Mouse (Mus musculus) neural tube, embryonic 12.5 days (tissue): ENCODE measurements around the gene Shisa2. TPM values are rescaled to one million over a fixed set of nuclear protein-coding genes. Genes with fewer than 3 reads are reported as not detected.

Source experiments
- ATAC-seq: fragments of 200-750 bp; cut with Nextera tagmentation; 2 replicates; pipeline ENCODE4 v1.8.0; 2017; ENCODE audit warnings: low read depth, mild to moderate bottlenecking, moderate TSS enrichment, moderate library complexity; ENCODE audit not compliant: low FRiP score
- H3K27ac ChIP-seq: fragments of 300-500 bp; sonication (generic); 2 replicates; pipeline ENCODE4 v1.5.1; 2016
- H3K27me3 ChIP-seq: fragments of 300-500 bp; sonication (generic); replicated peaks from 2 replicates; pipeline ENCODE4 v1.6.1; 2016; ENCODE audit warnings: mild to moderate bottlenecking
- H3K36me3 ChIP-seq: fragments of 300-500 bp; sonication (generic); 2 replicates; pipeline ENCODE4 v1.6.1; 2016; ENCODE audit warnings: mild to moderate bottlenecking
- H3K4me1 ChIP-seq: fragments of 300-500 bp; sonication (generic); 2 replicates; pipeline ENCODE4 v1.6.1; 2016
- H3K4me2 ChIP-seq: fragments of 300-500 bp; sonication (generic); replicated peaks from 2 replicates; pipeline ENCODE4 v1.6.1; 2016; ENCODE audit warnings: mild to moderate bottlenecking
- H3K4me3 ChIP-seq: fragments of 300-500 bp; sonication (generic); 2 replicates; pipeline ENCODE4 v1.5.1; 2016
- H3K9ac ChIP-seq: fragments of 300-500 bp; sonication (generic); 2 replicates; pipeline ENCODE4 v1.6.1; 2016; ENCODE audit warnings: mild to moderate bottlenecking
- H3K9me3 ChIP-seq: fragments of 300-500 bp; sonication (generic); 2 replicates; pipeline ENCODE4 v1.6.1; 2016; ENCODE audit warnings: mild to moderate bottlenecking
- WGBS: fragments of 180-500 bp; shearing (Covaris S2); methylation state at CpG from one replicate; pipeline ENCODE4 v1.1.7; 2016; 5-methylcytosine and 5-hydroxymethylcytosine counted together
- polyA plus RNA-seq: library from polyadenylated mRNA; unstranded; fragments of >200 nt; fragmentation: Nextera tagmentation; extraction: Ambion mirVana; gene quantifications from 2 replicates; pipeline ENCODE4 v1.2.1, GENCODE M21; 2016

The Shisa2 gene
- polyA plus RNA-seq, 1 experiment from 2014 or later, result 20.0 TPM

- H3K27me3 ChIP-seq, result no peaks in the 10 kb centered on the region
- 33% methylated on average over 8 of the region's 8 CpGs for WGBS
- no peak overlapping the region for H3K4me2 ChIP-seq
- peaks cover 12% of the 10 kb centered on the region; the same call in 1 of the 2 replicates for H3K4me1 ChIP-seq
- H3K27ac ChIP-seq, result no peak overlapping the region
- no peak overlapping the region for H3K4me3 ChIP-seq
- no peaks in the 10 kb centered on the region for H3K36me3 ChIP-seq
- ATAC-seq, result peak; percentile 13; the same call in 1 of the 2 replicates
- H3K9ac ChIP-seq, result no peak overlapping the region
- H3K9me3 ChIP-seq, result no peaks in the 10 kb centered on the region
Measured at GRCm38 (mm10) chr14:59674556-59674955, 49.4 kb downstream of the Shisa2 start.

DNA sequence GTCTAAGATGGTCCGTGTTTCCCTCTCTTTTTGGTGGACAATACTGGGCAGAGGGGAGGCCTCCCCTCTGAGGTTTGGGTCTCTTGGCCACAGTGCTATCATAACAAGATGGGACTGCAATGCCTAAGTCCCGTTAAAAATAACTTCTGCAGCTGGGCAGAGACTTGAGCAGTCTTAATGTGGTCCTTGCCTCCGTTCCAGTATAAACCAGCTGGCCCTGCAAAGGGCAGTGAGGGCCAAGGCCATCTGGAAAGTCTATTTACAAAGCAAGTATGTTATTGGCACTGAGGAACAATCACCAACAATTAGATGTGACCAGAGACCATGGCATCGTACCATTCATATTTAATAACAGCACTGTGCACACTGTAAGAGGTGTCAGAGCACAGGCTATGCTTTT is 50.2 kb downstream of the Shisa2 start:
- ATAC-seq, result no peak
- Histone ChIP-seq H3K4me2 (no peak overlapping the region), H3K27me3 (no peaks in the 10 kb centered on the region), H3K27ac (no peak overlapping the region), H3K4me1 (peaks cover 12% of the 10 kb centered on the region; the same call in 1 of the 2 replicates), H3K9me3 (no peaks in the 10 kb centered on the region), H3K4me3 (no peak overlapping the region), H3K36me3 (no peaks in the 10 kb centered on the region), H3K9ac (no peak overlapping the region)
- WGBS, result 74% methylated on average over 4 of the region's 4 CpGs

GRCm38 (mm10) chr14:59677598-59678003 is 52.5 kb downstream of the Shisa2 start:
- Histone ChIP-seq H3K27me3 (no peaks in the 10 kb centered on the region), H3K4me2 (no peak overlapping the region), H3K27ac (no peak overlapping the region), H3K36me3 (no peaks in the 10 kb centered on the region), H3K9ac (no peak overlapping the region), H3K9me3 (no peaks in the 10 kb centered on the region), H3K4me1 (peaks cover 12% of the 10 kb centered on the region; the same call in 1 of the 2 replicates), H3K4me3 (no peak overlapping the region)
- no peak for ATAC-seq
- 77% methylated on average over 7 of the region's 7 CpGs for WGBS

Other genes starting within 250 kb of the Shisa2 start
- 0.44 and 0.63 TPM in 2 replicates for gene Phf11c, start 229.9 kb upstream of the Shisa2 start, polyA plus RNA-seq
- gene Setdb2, start 184.4 kb upstream of the Shisa2 start, polyA plus RNA-seq, result 10.1 and 12.1 TPM in 2 replicates
- gene Cab39l, start 184.3 kb upstream of the Shisa2 start, polyA plus RNA-seq, result 26.9 and 30.6 TPM in 2 replicates
- gene Cdadc1, start 27.3 kb upstream of the Shisa2 start, polyA plus RNA-seq, result 32.6 and 34.9 TPM in 2 replicates